Mouse (Mus musculus): Measurements from ENCODE around the gene Fam167b.

DNA sequence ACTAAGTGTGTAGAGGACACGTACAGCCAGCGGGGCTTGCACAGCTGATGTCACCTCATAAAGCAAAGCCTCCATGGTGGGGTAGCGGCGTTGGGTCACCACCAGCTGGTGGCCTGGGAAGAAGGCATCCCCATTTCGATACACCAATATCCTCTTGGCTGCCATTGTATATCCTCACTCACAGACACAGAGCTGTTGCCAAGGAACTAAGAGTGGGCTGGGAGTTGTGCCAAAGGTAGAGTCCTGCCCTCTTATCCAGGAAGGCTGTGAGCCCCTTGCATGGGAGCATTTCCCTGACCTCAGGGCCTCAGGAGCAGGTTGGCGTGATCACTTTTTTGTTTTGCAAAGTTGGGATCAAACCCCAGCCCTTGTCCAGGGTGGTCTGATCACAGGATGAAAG is 35.7 kb upstream of the Fam167b start, which contains the start of gene Dcdc2b:
- TF ChIP-seq CTCF (IDR thresholded peaks at IDR 0.05; ENCODE audit: low read depth, low read length) (no peak), POLR2A (IDR thresholded peaks at IDR 0.05; ENCODE audit: extremely low read depth, insufficient read depth, low read length) (no peak)
